Mouse (Mus musculus): Measurements from ENCODE around the gene Acbd4.

DNA sequence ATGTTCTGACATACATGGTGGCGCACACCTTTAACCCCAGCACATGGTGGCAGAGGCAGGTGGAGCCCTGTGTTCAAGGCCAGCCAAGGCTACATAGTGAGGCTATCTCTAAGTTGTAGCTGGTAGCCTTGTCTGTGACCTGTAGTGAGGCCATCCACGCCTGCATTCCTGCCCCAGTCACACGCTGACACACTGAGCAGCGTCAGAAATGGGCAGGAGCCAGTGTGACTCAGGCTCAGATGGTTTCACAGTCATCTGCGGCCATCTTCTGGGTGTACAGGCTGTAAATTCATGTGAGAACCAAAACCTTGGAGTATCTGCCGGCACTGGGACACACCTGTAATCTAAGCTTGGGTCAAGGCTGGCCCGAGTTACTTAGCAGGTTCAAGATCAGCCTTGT, 44.8 kb upstream of the Acbd4 start:
- no peak for TF ChIP-seq CTCF (IDR thresholded peaks at IDR 0.05; ENCODE audit: extremely low read depth, insufficient read depth, low read length)
- no peak for TF ChIP-seq POLR2A (IDR thresholded peaks at IDR 0.05; ENCODE audit: extremely low read depth, insufficient read depth, low read length)
